Mouse (Mus musculus) heart, embryonic 16.5 days (tissue): ENCODE data around the gene Dnajb11. TPM values are rescaled to one million over a fixed set of nuclear protein-coding genes. Genes with fewer than 3 reads are reported as not detected.

Experiments used
- polyA plus RNA-seq: library from polyadenylated mRNA; unstranded; fragments of >200 nt; fragmentation: Nextera tagmentation; extraction: Ambion mirVana; gene quantifications from 2 replicates; pipeline ENCODE4 v1.2.1, GENCODE M21; 2015

Gene Dnajb11
- polyA plus RNA-seq, 1 experiment from 2014 or later: 96.2 TPM

Other genes with a start within 250 kb of the Dnajb11 start
- gene Dgkg, start 200.6 kb upstream of the Dnajb11 start, polyA plus RNA-seq: 0.85 and 1.4 TPM in 2 replicates
- not detected in 2 replicates for gene Crygs, start 46.3 kb upstream of the Dnajb11 start, polyA plus RNA-seq
- gene Tbccd1, start 176 bp upstream of the Dnajb11 start, polyA plus RNA-seq: 19.4 and 20.5 TPM in 2 replicates
- gene Ahsg, start 33.4 kb downstream of the Dnajb11 start, polyA plus RNA-seq: 9.9 and 13.0 TPM in 2 replicates
- not detected in 2 replicates for gene Fetub, start 60.5 kb downstream of the Dnajb11 start, polyA plus RNA-seq
- not detected in 2 replicates for gene Hrg, start 93.2 kb downstream of the Dnajb11 start, polyA plus RNA-seq
- gene Kng2, start 171.6 kb downstream of the Dnajb11 start, polyA plus RNA-seq: 0.14 TPM in 1 of 2 replicates, not detected in the other
- gene Kng1, start 200.0 kb downstream of the Dnajb11 start, polyA plus RNA-seq: 0.67 and 1.0 TPM in 2 replicates
- 156 and 174 TPM in 2 replicates for gene Eif4a2, start 249.6 kb downstream of the Dnajb11 start, polyA plus RNA-seq